Mouse (Mus musculus): ENCODE data around the gene Ubqln4. TPM values are rescaled to one million over a fixed set of nuclear protein-coding genes. Genes with fewer than 3 reads are reported as not detected.

Gene Ubqln4
- total RNA-seq, 2 experiments from 2014 or later: 77.3 to 81.8 TPM

DNA sequence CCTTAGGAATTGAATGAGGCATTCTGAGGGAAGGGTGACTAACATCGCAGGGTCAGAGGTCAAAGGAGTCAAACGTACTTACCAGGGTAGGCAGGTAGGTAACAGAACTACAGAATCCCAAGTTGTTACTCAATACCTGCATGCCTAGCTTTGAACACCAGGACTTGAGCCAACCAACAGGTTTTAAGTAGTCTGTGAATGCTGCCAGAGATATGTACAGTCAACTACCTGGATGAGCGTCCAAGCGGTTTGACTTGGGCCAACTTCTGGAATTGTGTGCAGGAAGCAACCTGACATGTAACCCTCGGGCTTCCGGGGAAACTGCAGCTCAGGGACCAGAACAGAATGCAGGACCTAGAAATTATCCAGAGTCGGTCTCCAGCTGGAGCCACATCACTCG, 30.5 kb upstream of the Ubqln4 start:
- DNase-seq (ENCODE audit: low spot score in 2 of 2): no peak

GRCm38 (mm10) chr3:88525021-88525420, 28.5 kb upstream of the Ubqln4 start:
- DNase-seq (ENCODE audit: low spot score in 2 of 2): no peak

DNA sequence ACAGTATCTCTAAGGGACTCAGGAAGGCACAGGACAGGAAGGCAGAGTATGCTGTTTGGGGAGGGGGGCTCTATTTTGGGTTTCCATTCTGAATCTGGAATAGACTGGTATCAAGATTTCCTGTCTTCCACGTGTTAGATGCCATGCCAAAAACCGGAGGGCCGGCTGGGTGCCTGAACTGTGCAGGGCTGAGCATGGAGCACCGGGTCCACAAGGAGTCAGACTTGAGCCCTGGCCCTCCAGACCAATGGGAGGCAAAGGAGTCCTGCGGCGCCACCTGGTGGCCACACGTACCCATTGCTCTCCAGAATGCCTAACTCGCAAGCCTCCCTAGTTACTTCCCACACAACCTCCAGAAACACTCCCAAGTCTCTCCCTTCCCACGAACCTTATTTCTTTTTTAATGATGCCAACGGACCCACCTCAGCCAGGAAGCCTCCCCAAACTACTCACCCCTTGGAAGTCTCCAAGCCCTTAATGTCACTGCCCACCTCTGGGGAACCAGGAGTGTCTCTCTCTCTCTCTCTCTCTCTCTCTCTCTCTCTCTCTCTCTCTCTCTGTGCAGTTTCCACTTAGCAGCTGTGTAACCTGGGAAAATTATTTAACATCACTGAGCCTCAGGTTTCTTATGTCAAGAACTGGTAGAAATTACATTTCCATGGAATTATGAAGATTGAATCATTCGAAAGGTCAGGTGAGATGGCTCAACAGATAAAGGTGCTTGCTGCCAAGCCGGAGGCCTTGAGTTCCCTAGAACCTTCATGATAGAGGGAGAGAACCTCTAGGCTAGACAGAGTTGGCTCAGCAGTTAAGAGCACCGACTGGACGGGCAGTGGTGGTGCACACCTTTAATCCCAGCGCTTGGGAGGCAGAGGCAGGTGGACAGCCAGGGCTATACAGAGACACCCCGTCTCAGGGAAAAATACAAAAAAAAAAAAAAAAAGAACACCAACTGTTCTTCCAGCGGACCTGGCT, 27.1 kb upstream of the Ubqln4 start:
- DNase-seq (ENCODE audit: low spot score in 2 of 2): peak; percentile 75 to 80

DNA sequence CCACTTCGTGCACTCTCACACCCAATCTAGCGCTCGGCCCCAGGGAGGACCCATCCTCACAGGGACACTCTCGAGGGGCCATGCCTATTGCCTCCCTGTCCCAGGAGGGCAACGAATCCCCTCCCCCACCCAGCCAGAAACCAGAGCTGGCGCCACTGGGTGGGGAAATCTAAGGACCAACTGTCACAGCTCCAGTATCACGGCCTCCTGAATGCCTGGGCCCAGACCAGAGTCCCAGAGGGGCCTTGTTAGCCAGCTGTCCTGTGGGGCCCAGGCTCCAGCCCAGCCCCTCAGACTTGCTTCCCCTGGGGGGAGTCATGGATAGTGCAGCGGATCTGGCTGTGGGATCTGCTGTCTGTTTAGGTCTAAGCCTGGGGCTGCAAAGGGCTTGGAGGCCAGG, 26.0 kb upstream of the Ubqln4 start:
- no peak for DNase-seq (ENCODE audit: low spot score in 2 of 2)

DNA sequence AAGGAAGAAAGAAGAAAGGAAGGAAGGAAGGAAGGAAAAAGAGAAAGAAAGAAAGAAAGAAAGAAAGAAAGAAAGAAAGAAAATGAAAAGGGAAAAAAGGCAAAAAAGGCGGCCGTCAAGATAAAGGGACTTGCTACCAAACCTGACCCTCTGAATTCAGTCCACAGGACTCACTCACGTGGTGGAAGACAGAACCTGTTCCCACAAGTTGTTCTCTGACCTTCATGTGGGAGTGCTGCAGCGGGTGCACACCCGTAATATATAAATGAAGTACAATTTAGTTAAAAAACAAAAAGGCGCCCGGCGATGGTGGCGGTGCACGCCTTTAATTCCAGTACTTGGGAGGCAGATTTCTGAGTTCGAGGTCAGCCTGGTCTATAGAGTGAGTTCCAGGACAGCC, 24.9 kb upstream of the Ubqln4 start:
- DNase-seq (ENCODE audit: low spot score in 2 of 2): no peak

GRCm38 (mm10) chr3:88529204-88530000, 24.2 kb upstream of the Ubqln4 start:
- no peak for DNase-seq (ENCODE audit: low spot score in 2 of 2)

DNA sequence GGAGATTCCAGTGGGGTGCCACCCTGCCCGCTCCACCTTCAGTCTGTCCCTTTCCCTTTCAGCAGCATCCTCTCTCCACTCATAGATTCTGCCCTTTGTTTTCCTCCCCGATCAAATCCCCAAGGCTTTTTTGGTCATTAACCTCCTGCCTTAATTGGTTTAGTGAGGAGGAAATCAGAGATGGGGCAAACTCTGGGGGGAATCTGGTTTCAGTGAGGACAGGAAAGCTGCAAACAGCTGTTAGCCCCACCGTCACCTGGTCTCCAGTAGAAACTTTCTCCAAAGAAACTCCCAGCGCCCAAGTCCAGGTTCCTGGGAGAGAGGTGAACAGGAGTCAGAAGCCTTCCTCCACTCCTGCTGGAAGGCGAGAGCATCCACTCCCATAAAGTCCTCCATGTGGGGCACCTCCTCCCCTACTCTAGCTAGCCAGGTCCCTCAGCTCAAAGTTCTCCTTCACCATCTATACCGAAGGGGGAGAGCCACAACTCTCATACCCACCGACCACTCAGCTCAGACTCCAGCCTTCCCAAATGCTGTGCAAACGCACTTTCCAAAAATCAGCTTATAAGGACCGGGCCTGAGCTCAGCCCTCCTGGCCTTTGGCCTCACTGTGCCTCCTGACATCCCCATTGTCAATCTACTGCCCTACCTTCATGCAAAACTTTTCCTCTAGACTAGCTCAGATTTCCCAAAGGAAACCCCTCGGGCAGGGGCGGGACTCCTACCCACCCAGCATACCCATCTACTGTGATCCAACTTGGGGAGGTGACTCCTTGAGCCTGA, 23.3 kb upstream of the Ubqln4 start:
- no peak for DNase-seq (ENCODE audit: low spot score in 2 of 2)

DNA sequence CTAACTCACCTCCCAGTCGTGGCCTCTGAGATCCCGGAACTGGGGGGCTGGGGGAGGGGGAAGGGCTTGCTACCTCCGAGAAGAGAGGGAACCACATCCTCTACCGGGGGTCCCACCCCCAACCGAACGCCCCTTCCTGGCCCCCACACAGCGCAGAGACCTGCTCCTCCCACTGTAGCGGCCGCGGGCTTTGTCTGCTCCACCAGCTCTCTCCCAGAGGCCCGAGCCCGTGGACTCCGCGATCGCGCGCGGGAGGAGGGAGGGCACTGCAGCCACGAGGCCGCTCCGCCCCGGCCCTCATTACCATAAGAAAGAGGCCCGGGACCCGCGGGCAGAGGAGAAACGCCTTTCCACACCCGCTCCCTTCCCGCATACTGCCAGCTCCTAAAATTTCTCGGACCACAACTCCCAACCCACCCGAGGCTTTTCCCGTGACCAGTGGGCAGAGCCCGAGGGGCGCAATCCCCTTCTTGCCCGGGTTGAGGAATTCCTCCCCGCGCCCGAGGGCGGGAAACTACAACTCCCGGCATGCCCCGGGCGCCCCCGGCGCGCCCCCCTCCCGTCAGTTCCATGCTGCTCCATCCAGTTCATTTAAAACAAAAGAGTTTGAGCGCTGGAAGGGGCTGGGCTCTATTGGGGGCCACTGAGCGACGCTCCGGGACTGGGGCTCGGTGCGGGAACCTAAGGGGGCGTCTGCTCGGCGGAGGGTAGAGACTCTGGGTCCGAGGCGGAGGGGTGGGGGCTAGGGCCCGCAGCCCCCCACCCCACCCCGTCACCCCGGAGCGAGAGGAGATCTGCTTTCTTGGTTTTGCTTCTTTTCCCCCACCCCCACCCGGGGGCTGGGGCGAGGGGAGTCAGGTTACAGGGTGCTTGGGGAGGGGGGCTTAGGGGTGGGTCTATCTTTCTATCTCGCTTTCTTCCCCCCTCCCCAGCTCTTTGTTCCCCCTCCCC, 21.9 kb upstream of the Ubqln4 start:
- peak; percentile 90 to 91 for DNase-seq (ENCODE audit: low spot score in 2 of 2)

GRCm38 (mm10) chr3:88532299-88532674, 21.3 kb upstream of the Ubqln4 start, which contains the start of gene Mex3a:
Mex3a (plus strand) TSS chr3:88532395.
- DNase-seq (ENCODE audit: low spot score in 2 of 2): no peak

GRCm38 (mm10) chr3:88532689-88533511, 20.7 kb upstream of the Ubqln4 start:
- DNase-seq (ENCODE audit: low spot score in 2 of 2): no peak

DNA sequence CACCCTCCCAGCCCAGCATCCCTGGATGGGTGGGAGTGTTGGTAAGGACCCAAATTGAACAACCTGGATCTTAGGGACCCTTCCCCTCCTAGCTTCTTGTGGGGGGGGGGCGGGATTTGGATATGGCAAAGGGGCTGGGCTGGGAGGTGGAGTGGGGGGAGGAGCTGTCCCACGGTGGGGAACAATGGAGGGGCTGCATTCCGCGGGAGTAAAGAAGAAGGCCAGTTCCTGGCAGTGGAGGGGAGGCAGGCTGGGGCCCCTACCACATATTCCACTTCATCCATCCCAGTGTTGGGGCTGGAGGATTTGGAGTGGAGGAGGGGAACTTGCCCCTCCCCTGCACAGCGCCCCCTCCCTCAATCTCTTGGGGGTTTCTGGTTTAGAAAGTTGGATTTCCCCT, 19.9 kb upstream of the Ubqln4 start:
- DNase-seq (ENCODE audit: low spot score in 2 of 2): no peak

DNA sequence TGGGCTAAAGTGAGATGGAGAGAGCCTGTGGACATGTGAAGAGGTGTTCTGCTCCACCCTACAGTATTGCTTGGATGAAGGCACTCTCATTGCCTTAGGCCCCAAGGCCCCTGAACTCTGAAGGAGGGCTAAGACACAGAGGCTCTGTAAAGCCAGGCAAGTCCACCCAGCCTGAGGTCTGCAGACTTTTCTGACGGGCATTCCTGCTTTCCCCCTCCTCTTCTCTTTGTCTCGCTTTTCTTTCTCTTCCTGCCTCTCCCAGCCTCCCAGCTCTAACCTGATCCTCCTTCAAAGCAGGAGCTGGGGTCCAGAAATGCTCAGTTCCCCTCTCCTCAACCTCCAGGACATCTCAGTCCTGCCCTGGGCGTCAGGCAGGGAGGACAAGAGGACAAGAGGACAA, 18.6 kb upstream of the Ubqln4 start:
- DNase-seq (ENCODE audit: low spot score in 2 of 2): no peak

- DNase-seq (ENCODE audit: low spot score in 2 of 2): no peak
Observed at GRCm38 (mm10) chr3:88535527-88535926, 18.0 kb upstream of the Ubqln4 start.

DNA sequence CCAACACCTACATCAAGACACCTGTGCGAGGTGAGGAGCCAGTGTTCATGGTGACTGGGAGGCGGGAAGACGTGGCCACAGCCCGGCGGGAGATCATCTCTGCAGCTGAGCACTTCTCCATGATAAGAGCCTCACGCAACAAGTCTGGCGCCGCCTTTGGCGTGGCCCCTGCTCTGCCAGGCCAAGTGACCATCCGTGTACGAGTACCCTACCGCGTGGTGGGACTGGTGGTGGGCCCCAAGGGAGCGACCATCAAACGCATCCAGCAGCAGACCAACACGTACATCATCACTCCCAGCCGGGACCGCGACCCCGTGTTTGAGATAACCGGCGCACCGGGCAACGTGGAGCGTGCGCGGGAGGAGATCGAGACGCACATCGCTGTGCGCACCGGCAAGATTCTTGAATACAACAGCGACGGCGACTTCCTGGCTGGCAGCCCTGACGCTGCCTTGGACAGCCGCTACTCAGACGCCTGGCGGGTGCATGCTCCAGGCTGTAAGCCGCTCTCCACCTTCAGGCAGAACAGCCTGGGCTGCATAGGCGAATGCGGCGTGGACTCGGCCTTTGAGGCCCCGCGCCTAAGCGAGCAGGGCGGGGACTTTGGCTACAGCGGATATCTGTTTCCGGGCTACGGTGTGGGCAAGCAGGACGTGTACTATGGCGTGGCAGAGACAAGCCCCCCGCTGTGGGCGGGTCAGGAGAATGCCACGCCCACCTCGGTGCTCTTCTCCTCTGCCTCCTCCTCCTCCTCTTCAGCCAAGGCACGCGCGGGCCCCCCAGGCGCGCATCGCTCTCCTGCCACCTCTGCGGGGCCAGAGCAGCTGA, 17.2 kb upstream of the Ubqln4 start:
- DNase-seq (ENCODE audit: low spot score in 2 of 2): peak; percentile 60 to 67

DNA sequence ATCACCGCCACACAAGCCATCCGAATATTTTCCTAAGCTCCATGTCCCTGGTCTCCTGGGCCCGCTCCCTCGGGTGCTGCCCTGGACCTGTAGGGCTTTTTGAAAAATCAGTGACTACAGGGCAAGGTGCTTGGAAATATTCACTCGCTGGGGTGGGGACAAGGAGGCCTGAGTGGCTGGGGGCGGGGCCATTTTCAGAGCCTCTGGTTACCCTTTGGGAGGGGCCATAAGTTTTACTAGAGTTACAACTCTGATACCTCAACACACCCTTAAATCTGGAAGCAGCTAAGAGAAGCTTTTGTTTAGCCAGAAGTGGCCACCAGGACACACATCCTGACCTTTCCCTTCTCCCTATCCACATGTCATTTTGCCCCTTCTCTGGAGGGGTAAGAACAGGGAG, 16.4 kb upstream of the Ubqln4 start:
- DNase-seq (ENCODE audit: low spot score in 2 of 2): no peak

DNA sequence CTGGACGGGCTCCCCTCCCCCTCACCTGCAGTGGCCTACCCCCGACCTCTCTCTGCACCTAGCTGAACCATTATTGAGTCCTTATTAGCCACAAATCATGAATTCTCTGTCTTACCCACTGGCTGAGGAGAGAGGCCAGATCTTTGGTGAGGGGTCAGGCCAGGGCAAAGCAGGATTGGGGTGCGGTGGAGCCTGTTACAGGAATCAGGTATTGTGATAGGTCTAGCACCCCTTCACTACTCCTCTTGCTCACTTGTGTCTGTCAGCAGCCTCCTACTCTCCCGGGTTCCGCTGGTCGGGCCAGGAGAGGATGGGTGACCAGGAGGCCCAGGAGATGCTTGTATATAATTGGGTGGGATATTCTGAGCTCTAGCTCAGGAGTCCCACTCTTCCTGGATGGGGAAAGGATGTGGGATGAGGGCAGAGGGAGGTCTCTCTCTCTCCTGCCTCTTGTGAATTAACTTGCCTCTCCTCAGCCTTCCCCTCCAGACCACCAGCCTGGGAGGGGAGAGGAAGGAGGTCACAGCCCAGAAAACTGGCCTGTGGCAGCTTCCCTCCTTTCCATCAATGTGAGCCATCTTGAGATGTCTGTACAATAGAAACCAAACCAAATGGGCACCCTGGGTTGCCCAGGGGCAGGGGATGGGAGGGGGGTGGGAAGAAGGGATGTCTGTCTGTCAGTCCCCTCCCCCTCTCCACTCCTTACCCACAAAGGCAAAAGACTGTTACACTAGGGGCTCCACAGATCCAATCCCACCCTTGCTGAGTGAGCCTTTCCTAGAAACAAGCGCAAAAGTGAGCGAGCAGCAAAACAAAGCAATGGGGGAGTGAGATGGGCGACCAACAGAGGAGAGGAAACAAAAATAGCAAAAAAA, 15.1 kb upstream of the Ubqln4 start:
- no peak for DNase-seq (ENCODE audit: low spot score in 2 of 2)

GRCm38 (mm10) chr3:88539397-88539796, 14.2 kb upstream of the Ubqln4 start:
- no peak for DNase-seq (ENCODE audit: low spot score in 2 of 2)

Data from layer of hippocampus, postnatal 14 days (tissue).